Mouse (Mus musculus) lung, adult 2 months (tissue): ENCODE measurements around the gene Pcx.
A peak's percentile ranks its signal among the peaks of the same experiment; 100 is the strongest.

ENCODE experiments used
- CTCF ChIP-seq: fragments of 200-500 bp; IDR thresholded peaks from 2 replicates; pipeline ENCODE4 v1.5.1; 2011; ENCODE audit warnings: mild to moderate bottlenecking, low read length, control low read depth; ENCODE audit not compliant: insufficient read depth
- POLR2A ChIP-seq: fragments of 200-500 bp; IDR thresholded peaks from 2 replicates; pipeline ENCODE4 v1.6.1; 2011; ENCODE audit warnings: low read depth, mild to moderate bottlenecking, control low read depth, low read length, borderline replicate concordance; ENCODE audit errors: extremely low read depth

DNA sequence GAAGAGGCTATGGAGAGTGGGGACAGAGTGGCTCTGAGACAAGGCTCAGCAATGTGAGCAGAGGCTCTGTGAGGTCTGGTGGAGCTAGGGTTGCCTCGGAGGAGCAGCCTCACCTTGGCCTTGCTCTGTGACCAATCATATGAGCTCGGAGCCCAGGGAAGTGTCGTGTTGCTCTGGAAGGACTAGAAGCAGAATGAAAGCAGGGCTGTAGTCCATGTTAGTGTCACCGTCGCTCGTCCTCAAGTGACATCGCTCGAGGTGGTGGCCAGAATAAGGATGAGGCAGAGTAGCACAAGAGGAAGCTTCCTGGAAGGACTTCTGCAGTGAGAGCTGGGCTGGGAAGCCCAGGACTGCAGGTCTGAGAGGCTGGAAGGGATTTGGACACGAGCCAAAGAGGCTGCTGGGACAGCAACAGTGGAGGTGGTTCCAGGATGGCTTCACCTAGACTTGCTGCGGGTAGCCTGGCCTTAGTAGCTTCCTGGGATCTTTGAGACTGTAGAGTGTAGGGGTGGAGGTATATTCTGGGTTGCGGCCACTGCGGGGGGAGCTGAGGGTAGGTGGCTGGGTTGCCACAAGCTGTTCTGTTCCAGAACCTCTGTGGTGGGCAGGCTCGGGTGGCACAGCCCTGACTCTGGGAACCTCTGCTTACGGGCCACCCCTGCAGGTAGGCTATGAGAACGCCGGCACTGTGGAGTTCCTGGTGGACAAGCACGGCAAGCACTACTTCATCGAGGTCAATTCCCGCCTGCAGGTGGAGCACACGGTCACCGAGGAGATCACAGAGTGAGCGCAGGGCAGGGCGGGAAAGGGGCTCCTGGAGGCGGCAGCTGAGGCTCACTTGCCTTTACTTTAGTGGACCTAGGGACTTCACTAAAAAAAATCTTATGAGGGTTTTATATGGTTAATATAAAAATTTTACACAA, 93.8 kb downstream of the Pcx start:
- no peak for TF ChIP-seq POLR2A
- peak; percentile 60 for TF ChIP-seq CTCF
